Mouse (Mus musculus) c-Kit-positive CD71-positive TER-119-positive erythroid progenitor cells, embryonic 14.5 days (primary cell): ENCODE data around the gene Pifo.

Source experiments
- DNase-seq: peaks from one replicate; pipeline ENCODE4 v3.0.0-alpha.2; 2013; ENCODE audit warnings: low spot score

Gene Pifo

DNA sequence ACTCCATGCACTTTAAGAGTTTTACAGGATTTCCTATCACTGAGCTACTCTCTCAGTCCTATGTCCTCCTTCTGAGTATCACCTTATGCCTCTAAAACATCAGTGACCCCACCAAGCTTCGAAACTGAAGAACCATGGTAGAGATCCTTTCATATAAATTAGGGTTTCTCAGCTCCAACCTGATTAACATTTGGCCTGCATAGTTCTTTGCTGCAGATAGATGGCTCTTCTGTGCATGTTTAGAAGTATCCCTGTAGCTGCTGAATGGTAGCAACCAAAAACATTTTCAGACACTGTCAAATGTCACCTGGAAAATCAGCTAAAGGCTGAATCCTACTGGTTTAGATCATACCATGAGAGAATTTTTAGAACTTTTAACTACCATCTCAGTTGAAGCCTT is 57.2 kb downstream of the Pifo start:
- DNase-seq, result no peak

DNA sequence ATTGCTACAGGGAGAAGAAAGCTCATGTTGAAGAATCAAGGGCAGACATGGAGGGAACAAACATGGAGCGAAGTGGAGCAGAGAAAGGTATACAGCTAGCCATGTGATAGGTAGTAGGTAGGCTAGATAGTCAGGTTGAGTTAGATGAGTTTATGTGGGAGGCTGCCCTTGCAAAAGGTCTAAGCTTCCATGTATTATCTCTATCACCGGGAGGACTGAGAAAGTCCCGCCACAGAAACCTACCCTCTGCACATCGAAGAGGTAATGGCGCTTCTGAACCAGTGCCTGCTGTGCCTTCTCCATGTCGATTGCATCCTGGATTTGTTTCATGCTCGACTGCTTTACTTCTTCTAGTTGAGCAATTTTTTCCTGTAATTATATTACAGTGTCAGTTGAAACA is 63.1 kb downstream of the Pifo start:
- no peak for DNase-seq
